Mouse (Mus musculus): ENCODE measurements at regions not wholly inside any gene's neighbourhood (a gene's known extent, or its start where the extent isn't known, plus 50 kb on each side); places are given as distances from the start of the nearest gene placed in this dataset.

DNA sequence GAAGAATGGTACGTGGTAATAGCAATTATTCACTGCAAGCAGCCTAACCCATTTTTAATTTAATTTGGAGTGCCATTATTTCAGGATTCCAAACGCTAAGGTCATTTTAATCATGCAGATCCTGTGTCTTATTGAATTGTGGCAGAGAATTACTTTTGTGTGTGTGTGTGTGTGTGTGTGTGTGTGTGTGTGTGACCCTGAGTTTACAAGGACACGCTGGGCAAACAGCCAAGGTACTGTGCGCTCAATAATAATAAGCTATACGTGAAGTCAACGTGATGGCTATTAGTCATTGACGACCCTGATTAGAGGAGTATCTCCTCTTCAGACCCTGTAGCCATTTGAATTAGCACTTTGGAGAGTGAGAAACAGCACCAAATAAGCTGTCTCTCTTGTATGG lies 144.1 kb downstream of the Klf7 start:
- TF ChIP-seq CTCF (IDR thresholded peaks at IDR 0.05; ENCODE audit: low read depth) (no peak), EP300 (IDR thresholded peaks at IDR 0.05; ENCODE audit: low read depth) (no peak)
